Mouse (Mus musculus) CH12.LX (cell line): ENCODE results near the gene Rpgrip1.

Source experiments
- BHLHE40 ChIP-seq: IDR thresholded peaks from 2 replicates; pipeline ENCODE4 v1.6.1; 2011; ENCODE audit warnings: mild to moderate bottlenecking, low read depth, low read length, improper control_type of control experiment
- CTCF ChIP-seq, 2 experiments: IDR thresholded peaks in 1 of 2; conservative IDR thresholded peaks in 1 of 2; 2 replicates each; pipeline ENCODE4 v1.5.1; 2011 to 2012; ENCODE audit warnings: low read depth in 2 of 2, low read length in 2 of 2, improper control_type of control experiment in 1 of 2, inconsistent platforms in 1 of 2, mild to moderate bottlenecking in 1 of 2, moderate library complexity in 1 of 2
- E2F4 ChIP-seq: IDR thresholded peaks from 2 replicates; pipeline ENCODE4 v1.6.1; 2011; ENCODE audit warnings: low read depth, low read length, improper control_type of control experiment; ENCODE audit not compliant: insufficient replicate concordance
- EP300 ChIP-seq: IDR thresholded peaks from 2 replicates; pipeline ENCODE4 v1.6.1; 2011; ENCODE audit warnings: low read length, improper control_type of control experiment
- JUND ChIP-seq: conservative IDR thresholded peaks from 2 replicates; pipeline ENCODE4 v1.6.1; 2011; ENCODE audit warnings: low read depth, low read length, improper control_type of control experiment
- MAX ChIP-seq: IDR thresholded peaks from 2 replicates; pipeline ENCODE4 v1.6.1; 2011; ENCODE audit warnings: low read length, improper control_type of control experiment
- MXI1 ChIP-seq: IDR thresholded peaks from 2 replicates; pipeline ENCODE4 v1.6.1; 2011; ENCODE audit warnings: mild to moderate bottlenecking, low read depth, low read length, improper control_type of control experiment
- NRF1 ChIP-seq: IDR thresholded peaks from 2 replicates; pipeline ENCODE4 v1.6.1; 2014; ENCODE audit warnings: low read depth, mild to moderate bottlenecking, inconsistent platforms, low read length, improper control_type of control experiment, moderate library complexity
- POLR2A ChIP-seq: IDR thresholded peaks from 2 replicates; pipeline ENCODE4 v1.6.1; 2011; ENCODE audit warnings: low read depth, mild to moderate bottlenecking, improper control_type of control experiment, low read length
- POLR2AphosphoS2 ChIP-seq: IDR thresholded peaks from 2 replicates; pipeline ENCODE4 v1.6.1; 2011; ENCODE audit warnings: low read depth, low read length, improper control_type of control experiment
- RAD21 ChIP-seq: IDR thresholded peaks from 2 replicates; pipeline ENCODE4 v1.6.1; 2011; ENCODE audit warnings: low read depth, mild to moderate bottlenecking, low read length, improper control_type of control experiment, moderate library complexity
- USF1 ChIP-seq: IDR thresholded peaks from 2 replicates; pipeline ENCODE4 v1.6.1; 2014; ENCODE audit warnings: low read depth, mild to moderate bottlenecking, inconsistent platforms, low read length, improper control_type of control experiment
- ZC3H11A ChIP-seq: IDR thresholded peaks from 2 replicates; pipeline ENCODE4 v1.6.1; 2012; ENCODE audit warnings: low read depth, mild to moderate bottlenecking, inconsistent platforms, low read length, improper control_type of control experiment
- ZKSCAN1 ChIP-seq: IDR thresholded peaks from 2 replicates; pipeline ENCODE4 v1.6.1; 2012; ENCODE audit warnings: low read depth, inconsistent platforms, low read length, improper control_type of control experiment, borderline replicate concordance

- no peak for TF ChIP-seq EP300
- TF ChIP-seq MXI1 = no peak
- TF ChIP-seq RAD21 = no peak
- no peak for TF ChIP-seq CTCF (conservative IDR thresholded peaks at IDR 0.05 in 1 of 2, IDR thresholded peaks at IDR 0.05 in 1 of 2; ENCODE audit: low read depth in 2 of 2, low read length in 2 of 2)
- no peak for TF ChIP-seq MAX
- no peak for TF ChIP-seq USF1
- no peak for TF ChIP-seq POLR2A
- TF ChIP-seq BHLHE40 = no peak
- TF ChIP-seq POLR2AphosphoS2 = no peak
- TF ChIP-seq ZKSCAN1 = no peak
- no peak for TF ChIP-seq JUND
- TF ChIP-seq NRF1 = no peak
- no peak for TF ChIP-seq E2F4
- TF ChIP-seq ZC3H11A = no peak
Measured at GRCm38 (mm10) chr14:52199412-52199811, 88.9 kb downstream of the Rpgrip1 start.
